Mouse (Mus musculus) right cerebral cortex, postnatal 36 days (tissue): ENCODE results near the gene Gm595.

Experiments
- DNase-seq, 2 experiments: peaks; one replicate each; pipeline ENCODE4 v3.0.0; 2022; ENCODE audit warnings: low spot score in 2 of 2, mixed read lengths in 1 of 2

Gene Gm595

DNA sequence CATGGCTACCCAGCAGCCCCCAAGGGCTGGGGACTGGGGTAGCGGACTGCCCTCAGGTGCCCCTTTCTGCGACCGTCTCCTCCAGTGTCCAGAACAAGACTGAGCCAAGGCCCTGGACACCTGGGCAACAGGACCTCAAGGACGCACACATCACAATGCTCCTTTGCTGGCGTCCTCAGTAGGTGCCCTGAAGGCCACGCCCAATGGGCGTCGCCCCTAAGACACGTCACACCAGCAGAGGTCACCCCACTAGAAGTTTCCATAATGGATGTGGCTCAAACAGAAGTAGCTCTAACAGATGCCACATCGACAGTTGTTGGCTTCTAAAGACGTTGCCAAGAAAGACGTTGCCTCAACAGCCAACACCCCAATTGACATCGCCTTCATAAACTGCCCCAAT, at the start of gene Gm595:
TSS of gene Gm595 (minus strand) at position 101 of the 400 bp plus-strand sequence.
- DNase-seq = no peak

DNA sequence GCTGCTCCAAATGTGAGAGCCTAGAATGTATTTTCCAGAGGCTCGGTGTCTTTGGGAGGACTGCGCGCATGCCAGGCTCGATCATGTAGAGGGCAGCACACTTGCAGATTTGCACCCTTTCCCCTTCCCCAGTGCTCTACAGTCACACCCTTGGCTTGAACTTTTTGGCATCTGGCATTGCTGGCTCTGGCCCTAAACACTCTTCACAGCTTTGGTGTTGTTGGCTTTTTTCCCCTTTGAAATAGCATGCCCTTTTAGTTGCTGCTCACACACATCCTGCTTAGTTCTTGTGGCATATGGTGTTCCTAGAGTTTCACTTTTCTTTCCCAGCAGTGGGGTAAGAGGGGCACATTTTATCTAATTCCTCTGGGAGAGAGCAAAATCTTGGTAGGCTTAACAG, 30.9 kb upstream of the Gm595 start:
- DNase-seq = no peak

DNA sequence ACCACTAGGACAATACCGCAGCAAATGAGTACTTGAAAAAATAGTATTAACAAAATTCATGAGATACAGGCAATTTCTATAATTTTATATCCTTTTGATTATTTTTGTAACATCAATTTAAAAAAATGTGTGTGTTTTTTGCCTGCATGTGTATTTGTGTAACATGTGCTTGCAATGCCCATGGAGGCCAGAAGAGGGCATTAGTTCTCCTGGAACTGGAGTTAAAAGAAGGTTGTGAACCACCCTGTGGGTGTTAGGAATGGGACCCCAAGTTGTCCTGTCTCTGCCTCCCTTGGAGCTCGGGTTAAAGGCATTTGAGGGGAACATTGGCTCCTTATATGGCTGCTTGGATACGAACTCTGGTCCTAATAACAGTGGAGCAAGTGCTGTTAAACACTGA, 26.2 kb upstream of the Gm595 start:
- no peak for DNase-seq

DNA sequence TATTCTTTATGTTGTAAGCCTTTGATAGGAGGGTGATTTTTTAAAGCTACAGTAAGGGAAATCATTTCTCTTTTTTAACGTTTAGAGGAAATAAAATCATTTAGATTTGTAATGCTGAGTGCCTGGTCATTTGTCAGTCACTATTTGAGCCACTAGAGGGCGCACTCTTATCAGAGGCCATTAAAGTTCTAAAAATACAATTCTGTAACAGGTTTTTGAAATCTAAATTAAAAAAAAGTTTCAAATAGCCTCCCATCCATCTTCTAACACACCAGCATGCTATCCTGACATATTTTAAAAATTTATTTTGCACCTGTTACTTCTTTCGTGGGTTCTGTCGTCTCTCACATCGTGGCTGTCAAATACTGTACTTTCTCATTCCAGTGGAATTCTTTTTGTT, 22.0 kb upstream of the Gm595 start:
- no peak for DNase-seq

DNA sequence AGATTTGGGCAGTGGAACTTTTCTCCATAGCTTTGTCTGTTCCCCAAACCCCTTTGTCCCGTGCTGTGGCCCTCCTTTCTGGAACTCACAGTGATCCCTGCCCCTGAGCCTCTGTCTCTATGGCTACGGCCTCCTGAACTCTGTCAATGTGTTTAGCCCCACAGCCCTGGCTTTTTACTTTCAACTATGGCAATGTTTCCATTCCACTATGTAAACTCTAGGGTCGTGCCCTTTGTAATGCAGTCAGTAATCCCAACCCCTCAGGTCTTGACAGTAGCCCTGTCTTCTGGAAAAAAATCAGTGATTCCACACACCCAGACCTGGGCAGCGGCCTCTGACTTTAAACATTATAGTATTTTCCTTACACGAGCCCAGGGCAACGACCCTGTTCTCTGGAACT, 19.3 kb upstream of the Gm595 start:
- no peak for DNase-seq

DNA sequence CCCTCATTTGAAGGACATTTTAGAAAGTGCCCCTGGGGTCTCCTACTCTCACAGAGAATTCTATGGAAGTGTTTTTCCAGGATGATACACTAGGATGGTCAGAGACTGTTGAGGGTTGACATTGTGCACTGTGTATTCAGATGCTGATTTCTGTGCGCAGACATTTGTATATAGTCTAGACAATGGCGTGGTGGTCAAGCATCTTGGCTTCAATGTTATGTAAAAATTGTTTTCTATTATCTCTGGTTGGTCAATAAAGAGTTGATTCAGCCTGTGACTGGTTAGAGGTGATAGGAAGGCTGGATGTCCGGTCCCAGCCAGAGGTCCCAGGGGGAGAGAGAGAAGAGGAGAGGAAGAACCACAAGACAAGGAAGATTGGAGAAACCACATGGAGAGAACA, 16.4 kb upstream of the Gm595 start:
- no peak for DNase-seq

DNA sequence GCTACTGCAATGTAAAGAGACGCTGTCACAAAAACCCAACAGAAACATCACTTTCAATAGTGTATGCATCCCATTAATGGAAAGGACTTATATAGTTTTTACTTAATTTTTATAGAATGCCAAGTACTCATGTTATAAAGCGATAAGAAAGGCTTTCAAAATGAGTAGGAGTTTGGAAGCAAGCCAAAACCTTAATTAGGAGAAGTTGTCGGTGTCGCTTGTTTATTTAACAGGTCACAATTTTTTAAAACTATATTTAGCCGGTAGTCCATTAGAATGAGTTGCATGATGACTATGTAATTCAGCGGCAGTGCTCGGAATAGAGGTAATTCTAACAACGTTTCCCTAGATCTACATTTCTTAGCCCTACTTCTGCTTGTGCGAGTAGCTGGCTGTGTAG, 12.7 kb upstream of the Gm595 start:
- DNase-seq = no peak

DNA sequence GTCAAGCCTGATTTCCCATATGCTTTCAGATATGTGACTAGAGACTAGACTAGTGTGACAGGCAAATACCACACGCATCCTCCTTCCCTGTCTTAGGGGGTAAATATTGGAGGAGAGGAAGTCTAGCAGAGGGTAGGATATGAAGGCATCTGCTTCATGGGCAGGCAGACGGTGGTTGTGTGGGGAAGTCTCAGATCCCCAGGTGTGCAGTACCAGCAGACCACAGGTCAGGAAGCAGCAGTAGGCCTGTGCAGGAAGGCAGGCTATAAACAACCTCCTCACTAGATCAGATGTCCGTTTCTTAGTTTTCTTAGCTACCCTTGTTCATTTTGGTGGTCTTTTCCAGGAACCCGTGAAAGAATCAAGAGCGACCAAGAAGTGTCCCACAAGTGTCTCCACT, 7.1 kb upstream of the Gm595 start:
- no peak for DNase-seq
